30 mouse cellular contexts compared by ENCODE assay signal in the genomic region with DNA sequence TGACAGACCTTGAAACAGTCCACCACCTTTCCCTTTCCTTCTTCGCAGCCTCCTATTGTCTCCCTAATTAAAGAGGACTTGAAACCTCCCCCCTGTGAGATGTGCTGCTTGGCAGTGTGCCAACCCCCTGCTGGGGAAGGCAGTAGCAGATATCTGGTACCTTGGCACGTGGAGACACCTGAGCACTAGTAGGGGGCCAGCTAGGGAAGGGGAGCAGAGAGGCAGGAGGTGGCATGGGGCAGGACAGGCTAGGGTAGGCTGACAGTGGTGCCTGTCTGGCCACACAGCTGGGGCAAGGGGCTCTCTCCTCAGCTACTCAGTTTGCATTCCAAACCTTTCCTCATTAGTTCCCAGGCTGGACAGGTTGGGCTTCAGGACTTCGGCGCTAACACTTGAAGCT. TPM values are rescaled to one million over a fixed set of nuclear protein-coding genes. Genes with fewer than 3 reads are reported as not detected.
DNase-seq lines count a peak whose midpoint lies in the region; ATAC-seq and TF ChIP-seq lines count a peak whose summit lies in the region.
"Had no signal": no experiment of that assay in that cellular context is flagged by ENCODE, and none has a peak within 500 bp of the region (broad histone marks: within the 10 kb centered on the region; RNA-seq: fewer than 3 reads in every experiment).

No protein-coding gene starts in this region.

- peak; percentile 24; the same call in 1 of the 2 replicates for ATAC-seq in forebrain, postnatal 0 days
- no peak for ATAC-seq in forebrain, embryonic 15.5 days (replicated peaks)
- 0 out of 2 replicates have a peak, but pooled peaks have one; percentile 35 for ATAC-seq in lung, embryonic 15.5 days (ENCODE audit: borderline replicate concordance, extremely low read depth, low FRiP score, low TSS enrichment)
- ATAC-seq: intestine, embryonic 16.5 days had no signal

- DNase-seq in forebrain, postnatal 0 days, result no peak
- DNase-seq in lung, postnatal 10 days, result no peak
- DNase-seq in ES-CJ7 (ENCODE audit: low read depth, low spot score) (peak; percentile 75), ZHBTc4 (ENCODE audit: low read depth, low spot score) (peak; percentile 65)
- no peak for DNase-seq in gastrocnemius, adult 2 months
- DNase-seq: adrenal gland, adult 8-10 months; B cell, adult 2 months; cerebellum, adult 9-11 months; gastrocnemius, postnatal 36 days; heart, adult 18-20 months; kidney, adult 8-10 months; kidney, postnatal 4 days; layer of hippocampus, adult 9-11 months; lung, embryonic 14.5 days; lung, postnatal 36 days; thymus, adult 2 months; thymus, postnatal 4 days had no signal

- H3K4me2 ChIP-seq in forebrain, postnatal 0 days (ENCODE audit: low read depth), result no peak overlapping the region
- no peak overlapping the region for H3K4me2 ChIP-seq in forebrain, embryonic 15.5 days (replicated peaks)
- no peak overlapping the region for H3K4me2 ChIP-seq in lung, embryonic 15.5 days
- H3K4me2 ChIP-seq: heart, embryonic 12.5 days; limb, embryonic 12.5 days; liver, embryonic 15.5 days; lung, embryonic 14.5 days; neural tube, embryonic 12.5 days had no signal

- H3K9me3 ChIP-seq in forebrain, postnatal 0 days (ENCODE audit: low read length), result no peaks in the 10 kb centered on the region
- H3K9me3 ChIP-seq in forebrain, embryonic 15.5 days, result no peaks in the 10 kb centered on the region
- no peaks in the 10 kb centered on the region for H3K9me3 ChIP-seq in lung, embryonic 15.5 days
- H3K9me3 ChIP-seq: limb, embryonic 12.5 days; liver, embryonic 15.5 days; neural tube, embryonic 12.5 days had no signal

- no peak overlapping the region for H3K9ac ChIP-seq in forebrain, postnatal 0 days
- no peak overlapping the region for H3K9ac ChIP-seq in forebrain, embryonic 15.5 days (replicated peaks)
- H3K9ac ChIP-seq in lung, embryonic 15.5 days, result no peak overlapping the region
- H3K9ac ChIP-seq: heart, embryonic 12.5 days; limb, embryonic 12.5 days; liver, embryonic 15.5 days; lung, embryonic 14.5 days; neural tube, embryonic 12.5 days had no signal

- no peak overlapping the region for H3K27ac ChIP-seq in forebrain, postnatal 0 days (ENCODE audit: low read depth, low read length)
- H3K27ac ChIP-seq in forebrain, embryonic 15.5 days (replicated peaks), result no peak overlapping the region
- no peak overlapping the region for H3K27ac ChIP-seq in lung, embryonic 15.5 days
- no peak overlapping the region for H3K27ac ChIP-seq in gastrocnemius, adult 2 months
- H3K27ac ChIP-seq: kidney, postnatal 0 days; limb, embryonic 12.5 days; liver, embryonic 15.5 days; neural tube, embryonic 12.5 days had no signal

- 0 out of 2 replicates have a peak, but pooled peaks cover 2% of the 10 kb centered on the region for H3K36me3 ChIP-seq in forebrain, postnatal 0 days (ENCODE audit: insufficient read depth)
- H3K36me3 ChIP-seq in forebrain, embryonic 15.5 days, result no peaks in the 10 kb centered on the region
- no peaks in the 10 kb centered on the region for H3K36me3 ChIP-seq in lung, embryonic 15.5 days
- H3K36me3 ChIP-seq: heart, embryonic 12.5 days; limb, embryonic 12.5 days; liver, embryonic 15.5 days; neural tube, embryonic 12.5 days had no signal

- TF ChIP-seq CTCF in forebrain, postnatal 0 days (IDR thresholded peaks at IDR 0.05; ENCODE audit: low read depth), result no peak
- no peak for TF ChIP-seq CTCF in gastrocnemius, adult 2 months (IDR thresholded peaks at IDR 0.05)

- intact Hi-C loops in gastrocnemius, adult 2 months (cut with DNase I), result no loop called here

- H3K27me3 ChIP-seq in forebrain, postnatal 0 days (ENCODE audit: insufficient read depth, low read length), result no peaks in the 10 kb centered on the region
- no peaks in the 10 kb centered on the region for H3K27me3 ChIP-seq in forebrain, embryonic 15.5 days
- no peaks in the 10 kb centered on the region for H3K27me3 ChIP-seq in lung, embryonic 15.5 days
- H3K27me3 ChIP-seq: liver, embryonic 15.5 days; neural tube, embryonic 12.5 days had no signal

- no peaks in the 10 kb centered on the region for H3K4me1 ChIP-seq in forebrain, postnatal 0 days (ENCODE audit: insufficient read depth)
- H3K4me1 ChIP-seq in forebrain, embryonic 15.5 days, result peaks cover 15% of the 10 kb centered on the region; the same call in 1 of the 2 replicates
- H3K4me1 ChIP-seq in lung, embryonic 15.5 days, result no peaks in the 10 kb centered on the region
- H3K4me1 ChIP-seq: liver, embryonic 15.5 days had no signal

- WGBS in forebrain, postnatal 0 days, result 53% methylated on average over 4 of the region's 4 CpGs
- 55% methylated on average over 4 of the region's 4 CpGs for WGBS in forebrain, embryonic 15.5 days
- WGBS in lung, embryonic 15.5 days, result 64% methylated on average over 4 of the region's 4 CpGs

- no peak overlapping the region for H3K4me3 ChIP-seq in forebrain, postnatal 0 days (ENCODE audit: low read depth, low read length)
- H3K4me3 ChIP-seq in forebrain, embryonic 15.5 days, result no peak overlapping the region
- H3K4me3 ChIP-seq in lung, embryonic 15.5 days, result no peak overlapping the region
- no peak overlapping the region for H3K4me3 ChIP-seq in gastrocnemius, adult 2 months
- H3K4me3 ChIP-seq: heart, embryonic 12.5 days; limb, embryonic 12.5 days; liver, embryonic 15.5 days; myocyte; neural tube, embryonic 12.5 days had no signal

RNA-seq across cellular contexts. Expression of gene Lrrn2, which starts 29.0 kb away (rescaled TPM):
- 31.6 and 44.6 TPM in 2 replicates for total RNA-seq in forebrain, postnatal 0 days (2014; rRNA removed)
- 76.8 and 90.9 TPM in 2 replicates for polyA plus RNA-seq in forebrain, postnatal 0 days (2015; fragmentation: Nextera tagmentation; extraction: Ambion mirVana)
- polyA plus RNA-seq in forebrain, embryonic 15.5 days (2015; fragmentation: Nextera tagmentation; extraction: Ambion mirVana), result 47.8 and 50.3 TPM in 2 replicates
- 3.3 and 4.5 TPM in 2 replicates for polyA plus RNA-seq in lung, embryonic 15.5 days (2015; fragmentation: Nextera tagmentation; extraction: Ambion mirVana)
- total RNA-seq in gastrocnemius, adult 2 months (2021), result under 1 TPM; 0.33 to 0.73 TPM
- total RNA-seq: common myeloid progenitor, adult 5-6 weeks; hematopoietic stem cell, adult 5-6 weeks; liver, adult 2 months; megakaryocyte-erythroid progenitor cell, adult 5-6 weeks had no signal
- polyA plus RNA-seq: liver, adult 2 months had no signal

Comparison
In these comparisons a context has a peak if more than half of its experiments do, and no peak if none do; other contexts are left out.
1. DNase-seq: peak in ES-CJ7 (single experiment) and ZHBTc4 (single experiment); none in forebrain, postnatal 0 days (single experiment), lung, postnatal 10 days (single experiment) and gastrocnemius, adult 2 months (single experiment).